Mouse (Mus musculus) kidney, postnatal 14 days (tissue): ENCODE measurements at regions not wholly inside any gene's neighbourhood (a gene's known extent, or its start where the extent isn't known, plus 50 kb on each side); places are given as distances from the start of the nearest gene placed in this dataset.

Experiments
- DNase-seq: peaks from one replicate; pipeline ENCODE4 v3.0.0; 2022; ENCODE audit warnings: mixed read lengths

- DNase-seq, result no peak
These were observed 182.7 kb upstream of the Sox4 start for GRCm38 (mm10) chr13:29136231-29136630.

GRCm38 (mm10) chr13:29127499-29127898 lies 174.0 kb upstream of the Sox4 start:
- no peak for DNase-seq

GRCm38 (mm10) chr13:29123477-29123876 lies 170.0 kb upstream of the Sox4 start:
- DNase-seq, result no peak

- DNase-seq, result no peak
These were observed 167.6 kb upstream of the Sox4 start for GRCm38 (mm10) chr13:29121121-29121520.

- DNase-seq, result no peak
These were observed 165.8 kb upstream of the Sox4 start for GRCm38 (mm10) chr13:29119357-29119756.

GRCm38 (mm10) chr13:29114998-29115495 lies 161.5 kb upstream of the Sox4 start:
- no peak for DNase-seq

GRCm38 (mm10) chr13:29110127-29110526 lies 156.6 kb upstream of the Sox4 start:
- peak; percentile 3 for DNase-seq

GRCm38 (mm10) chr13:29109064-29109856 lies 155.7 kb upstream of the Sox4 start:
- peak; percentile 12 for DNase-seq

GRCm38 (mm10) chr13:29108214-29108613 lies 154.7 kb upstream of the Sox4 start:
- no peak for DNase-seq

GRCm38 (mm10) chr13:29092166-29092565 lies 138.7 kb upstream of the Sox4 start:
- DNase-seq, result no peak

GRCm38 (mm10) chr13:29086854-29087253 lies 133.3 kb upstream of the Sox4 start:
- no peak for DNase-seq

- DNase-seq, result no peak
These were observed 127.6 kb upstream of the Sox4 start for GRCm38 (mm10) chr13:29081064-29081463.

GRCm38 (mm10) chr13:29079841-29080240 lies 126.3 kb upstream of the Sox4 start:
- no peak for DNase-seq

- no peak for DNase-seq
These were observed 120.1 kb upstream of the Sox4 start for GRCm38 (mm10) chr13:29073630-29074029.

GRCm38 (mm10) chr13:29063924-29064323 lies 110.4 kb upstream of the Sox4 start:
- no peak for DNase-seq

- peak; percentile 18 for DNase-seq
These were observed 105.2 kb upstream of the Sox4 start for GRCm38 (mm10) chr13:29058685-29059084.

GRCm38 (mm10) chr13:29049730-29050129 lies 96.2 kb upstream of the Sox4 start:
- peak; percentile 44 for DNase-seq

GRCm38 (mm10) chr13:29048990-29049576 lies 95.6 kb upstream of the Sox4 start:
- DNase-seq, result no peak

- no peak for DNase-seq
These were observed 91.1 kb upstream of the Sox4 start for GRCm38 (mm10) chr13:29044655-29045054.

- DNase-seq, result no peak
These were observed 86.8 kb upstream of the Sox4 start for GRCm38 (mm10) chr13:29040331-29040730.

- DNase-seq, result no peak
These were observed 81.4 kb upstream of the Sox4 start for GRCm38 (mm10) chr13:29034904-29035303.

GRCm38 (mm10) chr13:29034444-29034843 lies 80.9 kb upstream of the Sox4 start:
- peak; percentile 8 for DNase-seq

GRCm38 (mm10) chr13:29027146-29027545 lies 73.6 kb upstream of the Sox4 start:
- peak; percentile 10 for DNase-seq

- no peak for DNase-seq
These were observed 70.0 kb upstream of the Sox4 start for GRCm38 (mm10) chr13:29023486-29023885.
